Mouse (Mus musculus): ENCODE measurements at regions not wholly inside any gene's neighbourhood (a gene's known extent, or its start where the extent isn't known, plus 50 kb on each side); places are given as distances from the start of the nearest gene placed in this dataset.

DNA sequence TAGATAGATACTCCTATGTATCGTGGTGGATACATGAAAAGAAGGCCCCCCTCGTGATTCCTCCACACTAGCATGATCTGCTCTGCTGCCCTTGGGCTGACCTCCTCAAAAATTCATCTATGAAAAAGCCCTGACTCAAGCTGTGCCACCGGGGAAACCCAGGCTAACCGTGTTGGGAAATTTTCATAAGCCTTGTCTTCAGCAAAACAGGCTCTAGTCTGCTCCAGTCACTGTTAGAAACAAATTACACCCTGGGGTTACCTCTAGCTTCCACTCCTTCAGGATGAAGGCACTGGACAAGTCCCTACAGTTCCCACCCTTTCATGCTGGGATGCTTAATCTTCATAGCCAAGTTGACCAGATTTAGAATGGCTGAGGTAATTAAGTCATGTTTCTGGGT, 315.0 kb upstream of the Nrp1 start:
- H3K4me3 ChIP-seq (replicated peaks) = no peak overlapping the region
- no peak overlapping the region for H3K9ac ChIP-seq (replicated peaks)
- H3K9me3 ChIP-seq = peaks cover 6% of the 10 kb centered on the region; the same call in 1 of the 2 replicates
- no peaks in the 10 kb centered on the region for H3K27me3 ChIP-seq
- no peak overlapping the region for H3K4me2 ChIP-seq (replicated peaks)
- WGBS = 66% methylated on average over 4 of the region's 4 CpGs
- no peaks in the 10 kb centered on the region for H3K36me3 ChIP-seq
- no peak for ATAC-seq
- no peak overlapping the region for H3K27ac ChIP-seq
- H3K4me1 ChIP-seq (replicated peaks) = peaks cover 9% of the 10 kb centered on the region; the same call in 1 of the 2 replicates

DNA sequence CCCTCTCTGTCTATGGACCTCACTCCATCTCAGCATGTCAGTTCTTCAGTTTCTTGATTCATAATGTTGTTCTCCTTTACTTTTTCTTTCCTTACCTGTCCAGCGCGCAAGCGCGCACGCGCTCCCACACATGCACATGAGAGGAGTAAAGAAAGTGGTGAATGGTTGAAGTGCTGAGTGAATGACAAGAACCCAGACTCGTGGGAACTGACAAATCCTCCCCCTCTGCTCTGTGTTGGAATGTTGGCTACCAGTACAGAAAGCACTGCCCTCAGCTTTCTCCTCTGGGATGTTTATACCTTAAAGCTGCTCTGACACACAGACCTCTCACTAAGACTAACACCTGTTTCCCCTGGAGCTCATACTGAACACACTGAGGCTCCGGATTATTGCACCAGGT, 302.2 kb upstream of the Nrp1 start:
- ATAC-seq = no peak
- 93% methylated on average over 8 of the region's 8 CpGs for WGBS

GRCm38 (mm10) chr8:128057845-128058244, 300.6 kb upstream of the Nrp1 start:
- Histone ChIP-seq H3K27ac (no peak overlapping the region), H3K4me3 (replicated peaks) (no peak overlapping the region), H3K9me3 (no peaks in the 10 kb centered on the region), H3K4me1 (replicated peaks) (no peaks in the 10 kb centered on the region), H3K9ac (replicated peaks) (no peak overlapping the region), H3K4me2 (replicated peaks) (no peak overlapping the region), H3K27me3 (no peaks in the 10 kb centered on the region), H3K36me3 (no peaks in the 10 kb centered on the region)
- 89% methylated on average over 6 of the region's 6 CpGs for WGBS
- ATAC-seq = no peak

More for the DNA sequence above, 302.2 kb upstream of the Nrp1 start:
- Histone ChIP-seq H3K27ac (no peak overlapping the region), H3K4me3 (replicated peaks) (no peak overlapping the region), H3K9me3 (no peaks in the 10 kb centered on the region), H3K27me3 (no peaks in the 10 kb centered on the region), H3K9ac (replicated peaks) (no peak overlapping the region), H3K36me3 (no peaks in the 10 kb centered on the region), H3K4me1 (replicated peaks) (no peaks in the 10 kb centered on the region), H3K4me2 (replicated peaks) (no peak overlapping the region)

DNA sequence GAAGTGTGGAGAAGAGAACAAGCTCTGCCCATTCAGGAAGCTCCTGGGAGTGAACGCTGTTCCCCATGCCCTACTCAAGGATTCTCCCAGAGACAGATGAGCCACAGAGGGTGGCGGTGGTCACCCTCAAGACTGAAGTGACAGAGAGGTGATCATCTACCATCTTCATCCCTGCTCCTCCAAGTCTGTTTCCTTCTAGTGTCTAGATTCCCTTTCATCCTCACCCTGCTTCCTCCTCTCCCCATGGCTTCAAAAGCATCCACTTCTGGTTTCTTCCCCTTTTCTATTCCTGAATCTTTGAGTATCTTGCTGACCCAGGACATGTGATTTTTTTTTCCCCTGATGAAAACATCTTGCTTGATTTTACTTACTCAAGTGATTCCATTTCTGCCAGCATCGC, 298.6 kb upstream of the Nrp1 start:
- H3K36me3 ChIP-seq = no peaks in the 10 kb centered on the region
- ATAC-seq = no peak

GRCm38 (mm10) chr8:128064211-128064610, 294.2 kb upstream of the Nrp1 start:
- Histone ChIP-seq H3K36me3 (no peaks in the 10 kb centered on the region), H3K27ac (no peak overlapping the region), H3K9me3 (no peaks in the 10 kb centered on the region), H3K4me2 (replicated peaks) (no peak overlapping the region), H3K4me1 (replicated peaks) (no peaks in the 10 kb centered on the region), H3K27me3 (no peaks in the 10 kb centered on the region), H3K4me3 (replicated peaks) (no peak overlapping the region), H3K9ac (replicated peaks) (no peak overlapping the region)
- WGBS = 89% methylated on average over 1 of the region's 1 CpGs
- ATAC-seq = no peak

More for the DNA sequence above, 298.6 kb upstream of the Nrp1 start:
- Histone ChIP-seq H3K4me2 (replicated peaks) (no peak overlapping the region), H3K9me3 (no peaks in the 10 kb centered on the region), H3K9ac (replicated peaks) (no peak overlapping the region), H3K4me3 (replicated peaks) (no peak overlapping the region), H3K4me1 (replicated peaks) (no peaks in the 10 kb centered on the region), H3K27ac (no peak overlapping the region), H3K27me3 (no peaks in the 10 kb centered on the region)
- WGBS = 91% methylated on average over 3 of the region's 3 CpGs

- Histone ChIP-seq H3K9me3 (no peaks in the 10 kb centered on the region), H3K4me2 (replicated peaks) (no peak overlapping the region), H3K4me3 (replicated peaks) (no peak overlapping the region), H3K36me3 (no peaks in the 10 kb centered on the region), H3K27me3 (no peaks in the 10 kb centered on the region), H3K27ac (no peak overlapping the region), H3K4me1 (replicated peaks) (no peaks in the 10 kb centered on the region), H3K9ac (replicated peaks) (no peak overlapping the region)
- no peak for ATAC-seq
- WGBS = 87% methylated on average over 2 of the region's 2 CpGs
Observed at GRCm38 (mm10) chr8:128065127-128065526, 293.3 kb upstream of the Nrp1 start.

DNA sequence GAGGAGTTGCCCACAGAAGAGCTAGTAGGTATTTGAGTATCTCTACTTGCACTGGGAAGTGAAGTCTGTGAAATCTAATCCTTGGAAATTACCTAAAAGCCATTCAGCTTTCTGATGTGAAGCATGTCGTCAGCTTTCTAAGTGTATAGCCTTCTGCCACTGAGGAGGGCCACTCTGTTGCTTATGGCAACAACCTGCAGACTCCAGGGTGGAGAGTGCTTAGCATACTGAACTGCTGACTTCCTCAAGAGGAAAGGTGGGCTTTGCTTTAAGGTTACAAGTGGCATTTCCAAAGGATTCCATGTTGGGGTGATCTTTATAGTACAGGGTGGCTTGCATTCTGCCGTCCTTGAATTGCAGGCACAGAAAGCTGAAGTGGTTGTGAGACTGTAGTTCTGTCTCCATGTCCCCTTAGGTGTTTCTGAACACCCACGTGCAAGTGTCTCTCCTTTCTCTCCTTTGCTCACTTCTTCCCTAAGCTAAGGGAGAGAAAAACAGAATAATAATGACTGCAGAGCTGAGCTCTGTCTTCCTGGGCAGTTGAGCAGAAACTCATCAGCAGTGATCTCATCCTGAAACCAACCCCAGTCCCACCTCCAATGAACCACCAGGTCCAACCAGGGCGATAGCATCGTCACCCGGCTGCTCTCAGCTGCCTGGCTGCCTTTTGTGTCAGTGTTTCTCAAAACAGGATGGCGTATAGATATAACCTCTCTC, 292.3 kb upstream of the Nrp1 start:
- Histone ChIP-seq H3K4me3 (replicated peaks) (no peak overlapping the region), H3K9me3 (no peaks in the 10 kb centered on the region), H3K36me3 (no peaks in the 10 kb centered on the region), H3K27ac (no peak overlapping the region), H3K27me3 (no peaks in the 10 kb centered on the region), H3K4me1 (replicated peaks) (no peaks in the 10 kb centered on the region), H3K9ac (replicated peaks) (no peak overlapping the region), H3K4me2 (replicated peaks) (no peak overlapping the region)
- ATAC-seq = no peak
- 69% methylated on average over 7 of the region's 7 CpGs for WGBS

DNA sequence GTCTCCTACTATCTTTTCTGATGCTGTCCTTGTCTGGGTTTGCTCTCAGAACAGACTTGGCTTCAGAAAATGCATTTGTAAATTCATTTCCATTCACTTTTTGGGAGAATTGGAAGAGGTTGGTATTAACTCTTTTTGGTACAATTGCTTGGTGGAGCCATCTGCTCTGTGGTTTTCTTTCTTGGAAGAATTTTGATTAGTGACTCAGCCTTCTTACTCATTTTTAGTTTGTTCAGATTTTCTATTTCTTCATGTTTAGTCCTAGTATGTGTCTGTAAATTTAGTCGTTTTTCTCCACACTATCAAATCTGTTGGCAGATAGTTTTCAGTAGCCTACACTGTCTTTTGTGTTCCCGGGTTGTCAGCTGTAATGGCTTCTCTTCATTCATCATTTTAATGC, 288.7 kb upstream of the Nrp1 start:
- no peaks in the 10 kb centered on the region for H3K4me1 ChIP-seq (replicated peaks)
- ATAC-seq = no peak
- no peaks in the 10 kb centered on the region for H3K36me3 ChIP-seq
- WGBS = 77% methylated on average over 2 of the region's 2 CpGs
- H3K27ac ChIP-seq = no peak overlapping the region
- no peaks in the 10 kb centered on the region for H3K9me3 ChIP-seq
- H3K4me2 ChIP-seq (replicated peaks) = no peak overlapping the region
- H3K4me3 ChIP-seq (replicated peaks) = no peak overlapping the region
- H3K27me3 ChIP-seq = no peaks in the 10 kb centered on the region
- H3K9ac ChIP-seq (replicated peaks) = no peak overlapping the region

- Histone ChIP-seq H3K4me1 (replicated peaks) (no peaks in the 10 kb centered on the region), H3K4me3 (replicated peaks) (no peak overlapping the region), H3K9ac (replicated peaks) (no peak overlapping the region), H3K9me3 (no peaks in the 10 kb centered on the region), H3K36me3 (no peaks in the 10 kb centered on the region), H3K4me2 (replicated peaks) (no peak overlapping the region), H3K27me3 (no peaks in the 10 kb centered on the region), H3K27ac (no peak overlapping the region)
- whole genome bisulfite sequencing = 86% methylated on average over 1 of the region's 1 CpGs
- no peak for ATAC-seq
Observed at GRCm38 (mm10) chr8:128075566-128075965, 282.8 kb upstream of the Nrp1 start.

DNA sequence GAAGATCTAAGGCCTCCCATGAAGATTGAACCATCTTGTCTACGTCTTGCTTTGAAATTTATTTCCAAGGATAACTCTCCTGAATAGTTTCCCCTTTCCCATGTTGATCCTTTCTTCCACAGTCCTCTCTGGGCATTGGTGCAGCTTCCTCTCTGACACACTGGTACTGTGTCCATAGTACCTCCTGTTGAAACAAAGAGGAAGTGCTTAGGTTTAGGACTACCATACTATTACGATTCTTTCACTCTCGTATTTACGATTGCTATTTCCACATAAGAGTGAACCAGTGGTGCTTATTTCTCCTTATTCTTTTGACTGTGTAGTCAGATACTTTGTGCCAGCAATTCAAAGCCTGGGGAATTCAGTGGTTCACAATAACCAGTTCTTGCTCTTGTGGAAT, 282.2 kb upstream of the Nrp1 start:
- ATAC-seq = no peak
- 92% methylated on average over 4 of the region's 4 CpGs for WGBS
- H3K9me3 ChIP-seq = no peaks in the 10 kb centered on the region

GRCm38 (mm10) chr8:128078740-128079139, 279.7 kb upstream of the Nrp1 start:
- Histone ChIP-seq H3K4me1 (replicated peaks) (no peaks in the 10 kb centered on the region), H3K27me3 (no peaks in the 10 kb centered on the region), H3K36me3 (no peaks in the 10 kb centered on the region), H3K27ac (no peak overlapping the region), H3K4me2 (replicated peaks) (no peak overlapping the region), H3K9ac (replicated peaks) (no peak overlapping the region), H3K4me3 (replicated peaks) (no peak overlapping the region), H3K9me3 (no peaks in the 10 kb centered on the region)
- WGBS = 93% methylated on average over 1 of the region's 1 CpGs
- no peak for ATAC-seq

More for the DNA sequence above, 282.2 kb upstream of the Nrp1 start:
- no peak overlapping the region for H3K27ac ChIP-seq
- H3K4me1 ChIP-seq (replicated peaks) = no peaks in the 10 kb centered on the region
- no peaks in the 10 kb centered on the region for H3K27me3 ChIP-seq
- H3K4me3 ChIP-seq (replicated peaks) = no peak overlapping the region
- no peaks in the 10 kb centered on the region for H3K36me3 ChIP-seq
- no peak overlapping the region for H3K9ac ChIP-seq (replicated peaks)
- H3K4me2 ChIP-seq (replicated peaks) = no peak overlapping the region

DNA sequence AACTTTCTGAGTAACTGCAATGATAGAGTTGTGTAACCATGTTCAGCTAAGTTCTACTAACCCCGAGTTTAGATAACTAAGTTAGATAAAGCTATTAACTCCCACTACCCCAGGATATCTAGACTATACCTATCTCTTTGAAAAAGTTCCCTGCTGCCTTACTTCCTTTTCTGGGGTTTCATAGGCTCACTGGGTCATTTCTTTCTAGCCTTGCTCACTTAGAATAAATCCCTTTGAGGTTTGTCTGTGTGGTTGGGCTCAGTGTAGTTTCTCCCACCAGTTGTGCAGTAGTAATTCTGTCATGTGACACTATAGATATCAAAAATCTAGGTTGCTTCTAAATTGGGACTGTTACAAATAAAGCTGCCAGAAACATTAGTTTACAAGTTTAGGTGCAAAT, 272.6 kb upstream of the Nrp1 start:
- H3K27me3 ChIP-seq = peaks cover 24% of the 10 kb centered on the region
- WGBS = 83% methylated on average over 1 of the region's 1 CpGs
- H3K9ac ChIP-seq (replicated peaks) = no peak overlapping the region
- no peak for ATAC-seq
- no peak overlapping the region for H3K27ac ChIP-seq
- no peaks in the 10 kb centered on the region for H3K4me1 ChIP-seq (replicated peaks)
- H3K9me3 ChIP-seq = no peaks in the 10 kb centered on the region
- no peak overlapping the region for H3K4me3 ChIP-seq (replicated peaks)
- H3K36me3 ChIP-seq = no peaks in the 10 kb centered on the region
- no peak overlapping the region for H3K4me2 ChIP-seq (replicated peaks)

GRCm38 (mm10) chr8:128087500-128087899, 270.9 kb upstream of the Nrp1 start:
- no peak for ATAC-seq
- 60% methylated on average over 1 of the region's 1 CpGs for WGBS
- no peaks in the 10 kb centered on the region for H3K36me3 ChIP-seq
- H3K4me3 ChIP-seq (replicated peaks) = no peak overlapping the region
- no peak overlapping the region for H3K9ac ChIP-seq (replicated peaks)
- H3K9me3 ChIP-seq = no peaks in the 10 kb centered on the region; the same call in 1 of the 2 replicates
- H3K27me3 ChIP-seq = peaks cover 24% of the 10 kb centered on the region
- no peaks in the 10 kb centered on the region for H3K4me1 ChIP-seq (replicated peaks)
- H3K4me2 ChIP-seq (replicated peaks) = no peak overlapping the region
- no peak overlapping the region for H3K27ac ChIP-seq

Measured in midbrain, embryonic 13.5 days (tissue).